Mouse (Mus musculus) cortical plate, adult 2 months (tissue): Measurements from ENCODE around the gene Cd59a.
"Not testable (repeated sequence)": the region's sequence is repeated elsewhere in the genome, so short reads cannot be mapped to it uniquely, and the experiment has no call there.

Source experiments
- CTCF ChIP-seq: fragments of 200-500 bp; IDR thresholded peaks from 2 replicates; pipeline ENCODE4 v1.5.1; 2011; ENCODE audit warnings: mild to moderate bottlenecking, control low read depth, low read length; ENCODE audit not compliant: insufficient read depth; ENCODE audit errors: extremely low read depth
- POLR2A ChIP-seq: fragments of 200-500 bp; IDR thresholded peaks from 2 replicates; pipeline ENCODE4 v1.6.1; 2011; ENCODE audit warnings: mild to moderate bottlenecking, low read length, control low read depth; ENCODE audit not compliant: insufficient read depth; ENCODE audit errors: extremely low read depth

- TF ChIP-seq CTCF, POLR2A: not testable (repeated sequence)
Measured at GRCm38 (mm10) chr2:104096796-104097195, 1.2 kb downstream of the Cd59a start.
